Mouse (Mus musculus) forebrain, embryonic 12.5 days (tissue): Measurements from ENCODE around the gene Myo3b. TPM values are rescaled to one million over a fixed set of nuclear protein-coding genes. Genes with fewer than 3 reads are reported as not detected.

Experiments
- ATAC-seq: fragments of 200-750 bp; cut with Nextera tagmentation; 2 replicates; pipeline ENCODE4 v1.8.0; 2017; ENCODE audit warnings: moderate TSS enrichment; ENCODE audit not compliant: low FRiP score
- H3K27ac ChIP-seq: fragments of 300-500 bp; sonication (generic); 2 replicates; pipeline ENCODE4 v1.5.1; 2016; ENCODE audit warnings: mild to moderate bottlenecking
- H3K27me3 ChIP-seq: fragments of 300-500 bp; sonication (generic); 2 replicates; pipeline ENCODE4 v1.6.1; 2016; ENCODE audit warnings: mild to moderate bottlenecking
- H3K36me3 ChIP-seq: fragments of 300-500 bp; sonication (generic); replicated peaks from 2 replicates; pipeline ENCODE4 v1.6.1; 2016; ENCODE audit warnings: mild to moderate bottlenecking
- H3K4me1 ChIP-seq: fragments of 300-500 bp; sonication (generic); 2 replicates; pipeline ENCODE4 v1.6.1; 2016
- H3K4me2 ChIP-seq: fragments of 300-500 bp; sonication (generic); 2 replicates; pipeline ENCODE4 v1.6.1; 2016; ENCODE audit warnings: mild to moderate bottlenecking, moderate library complexity
- H3K4me3 ChIP-seq: fragments of 300-500 bp; sonication (generic); replicated peaks from 2 replicates; pipeline ENCODE4 v1.5.1; 2016; ENCODE audit warnings: mild to moderate bottlenecking
- H3K9ac ChIP-seq: fragments of 300-500 bp; sonication (generic); 2 replicates; pipeline ENCODE4 v1.6.1; 2016; ENCODE audit warnings: mild to moderate bottlenecking
- H3K9me3 ChIP-seq: fragments of 300-500 bp; sonication (generic); 2 replicates; pipeline ENCODE4 v1.6.1; 2016
- WGBS: fragments of 180-500 bp; shearing (Covaris S2); methylation state at CpG from one replicate; pipeline ENCODE4 v1.1.7; 2016; 5-methylcytosine and 5-hydroxymethylcytosine counted together
- polyA plus RNA-seq: library from polyadenylated mRNA; unstranded; fragments of >200 nt; fragmentation: Nextera tagmentation; extraction: Ambion mirVana; gene quantifications from 2 replicates; pipeline ENCODE4 v1.2.1, GENCODE M21; 2016

Gene Myo3b
- polyA plus RNA-seq, 1 experiment from 2014 or later: 0.15 TPM

- H3K4me3 ChIP-seq: no peak overlapping the region
- ATAC-seq: no peak
- no peak overlapping the region for H3K4me2 ChIP-seq
- no peaks in the 10 kb centered on the region; the same call in 1 of the 2 replicates for H3K27me3 ChIP-seq
- no peaks in the 10 kb centered on the region for H3K9me3 ChIP-seq
- no peak overlapping the region for H3K27ac ChIP-seq
- no peak overlapping the region for H3K9ac ChIP-seq
- WGBS: 94% methylated on average over 8 of the region's 8 CpGs
- H3K36me3 ChIP-seq: no peaks in the 10 kb centered on the region
- peaks cover 15% of the 10 kb centered on the region for H3K4me1 ChIP-seq
Observed at GRCm38 (mm10) chr2:70182150-70182670, 143.3 kb downstream of the Myo3b start.

GRCm38 (mm10) chr2:70187040-70187439 is 148.1 kb downstream of the Myo3b start:
- 91% methylated on average over 6 of the region's 6 CpGs for WGBS
- no peak for ATAC-seq

GRCm38 (mm10) chr2:70195418-70196248 is 156.7 kb downstream of the Myo3b start:
- Histone ChIP-seq H3K4me3 (no peak overlapping the region), H3K36me3 (no peaks in the 10 kb centered on the region), H3K4me1 (peaks cover 33% of the 10 kb centered on the region), H3K9me3 (no peaks in the 10 kb centered on the region), H3K27ac (peak overlapping the region; percentile 61), H3K4me2 (no peak overlapping the region), H3K9ac (no peak overlapping the region), H3K27me3 (peaks cover 24% of the 10 kb centered on the region)
- WGBS: 42% methylated on average over 9 of the region's 9 CpGs
- ATAC-seq: no peak

More at GRCm38 (mm10) chr2:70187040-70187439, 148.1 kb downstream of the Myo3b start:
- Histone ChIP-seq H3K4me2 (no peak overlapping the region), H3K4me3 (no peak overlapping the region), H3K27me3 (no peaks in the 10 kb centered on the region; the same call in 1 of the 2 replicates), H3K9ac (no peak overlapping the region), H3K36me3 (no peaks in the 10 kb centered on the region), H3K4me1 (peaks cover 9% of the 10 kb centered on the region), H3K9me3 (no peaks in the 10 kb centered on the region), H3K27ac (no peak overlapping the region)

GRCm38 (mm10) chr2:70201796-70202555 is 163.1 kb downstream of the Myo3b start:
- H3K27me3 ChIP-seq: peaks cover 32% of the 10 kb centered on the region
- WGBS: 9% methylated on average over 11 of the region's 11 CpGs
- no peaks in the 10 kb centered on the region for H3K9me3 ChIP-seq
- ATAC-seq: peak; percentile 88
- H3K4me1 ChIP-seq: peaks cover 38% of the 10 kb centered on the region
- H3K36me3 ChIP-seq: no peaks in the 10 kb centered on the region
- H3K9ac ChIP-seq: no peak overlapping the region
- peak overlapping the region; percentile 45 for H3K4me2 ChIP-seq
- peak overlapping the region; percentile 95 for H3K27ac ChIP-seq
- no peak overlapping the region; the same call in 1 of the 2 replicates for H3K4me3 ChIP-seq

GRCm38 (mm10) chr2:70202578-70203167 is 163.7 kb downstream of the Myo3b start:
- ATAC-seq: peak; percentile 89
- no peak overlapping the region for H3K4me3 ChIP-seq
- peak overlapping the region; percentile 95 for H3K27ac ChIP-seq
- peaks cover 31% of the 10 kb centered on the region for H3K27me3 ChIP-seq
- H3K9me3 ChIP-seq: no peaks in the 10 kb centered on the region
- H3K4me2 ChIP-seq: peak overlapping the region; percentile 45
- H3K36me3 ChIP-seq: no peaks in the 10 kb centered on the region
- H3K4me1 ChIP-seq: peaks cover 31% of the 10 kb centered on the region
- H3K9ac ChIP-seq: no peak overlapping the region
- WGBS: 2% methylated on average over 8 of the region's 8 CpGs

- Histone ChIP-seq H3K9ac (no peak overlapping the region), H3K36me3 (no peaks in the 10 kb centered on the region), H3K9me3 (0 out of 2 replicates have a peak, but pooled peaks cover 7% of the 10 kb centered on the region), H3K4me1 (peaks cover 9% of the 10 kb centered on the region), H3K27ac (no peak overlapping the region), H3K4me2 (no peak overlapping the region), H3K4me3 (no peak overlapping the region), H3K27me3 (peaks cover 14% of the 10 kb centered on the region)
- 86% methylated on average over 1 of the region's 1 CpGs for WGBS
- no peak for ATAC-seq
Observed at GRCm38 (mm10) chr2:70208411-70208810, 169.5 kb downstream of the Myo3b start.

- Histone ChIP-seq H3K9me3 (0 out of 2 replicates have a peak, but pooled peaks cover 7% of the 10 kb centered on the region), H3K4me3 (no peak overlapping the region), H3K9ac (no peak overlapping the region), H3K4me1 (peaks cover 8% of the 10 kb centered on the region; the same call in 1 of the 2 replicates), H3K4me2 (no peak overlapping the region), H3K27me3 (peaks cover 16% of the 10 kb centered on the region), H3K27ac (no peak overlapping the region), H3K36me3 (no peaks in the 10 kb centered on the region)
- ATAC-seq: no peak
- WGBS: 89% methylated on average over 3 of the region's 3 CpGs
Observed at GRCm38 (mm10) chr2:70209790-70210189, 170.9 kb downstream of the Myo3b start.

GRCm38 (mm10) chr2:70210427-70211332 is 171.8 kb downstream of the Myo3b start:
- Histone ChIP-seq H3K9me3 (0 out of 2 replicates have a peak, but pooled peaks cover 7% of the 10 kb centered on the region), H3K4me3 (no peak overlapping the region), H3K27ac (peak overlapping the region; percentile 13; the same call in 1 of the 2 replicates), H3K36me3 (no peaks in the 10 kb centered on the region), H3K27me3 (peaks cover 7% of the 10 kb centered on the region), H3K9ac (no peak overlapping the region), H3K4me2 (no peak overlapping the region), H3K4me1 (peaks cover 8% of the 10 kb centered on the region; the same call in 1 of the 2 replicates)
- ATAC-seq: peak; percentile 58
- WGBS: 85% methylated on average over 22 of the region's 22 CpGs

GRCm38 (mm10) chr2:70214401-70214800 is 175.5 kb downstream of the Myo3b start:
- H3K4me1 ChIP-seq: peaks cover 14% of the 10 kb centered on the region
- H3K36me3 ChIP-seq: no peaks in the 10 kb centered on the region
- peaks cover 7% of the 10 kb centered on the region; the same call in 1 of the 2 replicates for H3K27me3 ChIP-seq
- H3K4me3 ChIP-seq: no peak overlapping the region
- no peak for ATAC-seq
- no peak overlapping the region for H3K9ac ChIP-seq
- 0 out of 2 replicates have a peak, but pooled peaks cover 6% of the 10 kb centered on the region for H3K9me3 ChIP-seq
- H3K4me2 ChIP-seq: no peak overlapping the region
- 72% methylated on average over 8 of the region's 8 CpGs for WGBS
- no peak overlapping the region for H3K27ac ChIP-seq

GRCm38 (mm10) chr2:70217800-70218199 is 178.9 kb downstream of the Myo3b start:
- H3K36me3 ChIP-seq: no peaks in the 10 kb centered on the region
- no peak for ATAC-seq
- peaks cover 19% of the 10 kb centered on the region for H3K4me1 ChIP-seq
- no peak overlapping the region for H3K4me2 ChIP-seq
- peaks cover 13% of the 10 kb centered on the region; the same call in 1 of the 2 replicates for H3K27me3 ChIP-seq
- no peak overlapping the region for H3K27ac ChIP-seq
- WGBS: 85% methylated on average over 3 of the region's 3 CpGs
- H3K9me3 ChIP-seq: no peaks in the 10 kb centered on the region
- H3K4me3 ChIP-seq: no peak overlapping the region
- H3K9ac ChIP-seq: no peak overlapping the region

GRCm38 (mm10) chr2:70218469-70218868 is 179.5 kb downstream of the Myo3b start:
- 53% methylated on average over 8 of the region's 8 CpGs for WGBS
- Histone ChIP-seq H3K9me3 (no peaks in the 10 kb centered on the region), H3K36me3 (no peaks in the 10 kb centered on the region), H3K4me3 (no peak overlapping the region), H3K27ac (peak overlapping the region; percentile 46; the same call in 1 of the 2 replicates), H3K4me1 (peaks cover 19% of the 10 kb centered on the region), H3K4me2 (no peak overlapping the region), H3K27me3 (peaks cover 16% of the 10 kb centered on the region; the same call in 1 of the 2 replicates), H3K9ac (no peak overlapping the region)
- no peak for ATAC-seq
